Mouse (Mus musculus): ENCODE results near the gene Shroom1. TPM values are rescaled to one million over a fixed set of nuclear protein-coding genes. Genes with fewer than 3 reads are reported as not detected.
"Not testable (repeated sequence)": the region's sequence is repeated elsewhere in the genome, so short reads cannot be mapped to it uniquely, and the experiment has no call there.

The Shroom1 gene
- polyA plus RNA-seq (2015; fragmentation: Nextera tagmentation; extraction: Ambion mirVana) = 2.5 and 2.6 TPM in 2 replicates

GRCm38 (mm10) chr11:53456474-53457371 is at the start of gene Shroom1, which contains the start of gene Gm10447:
TSS of gene Shroom1 (plus strand) at chr11:53457205.
TSS of gene Gm10447 (minus strand) at chr11:53457110.
- H3K27me3 ChIP-seq = peaks cover 7% of the 10 kb centered on the region
- H3K4me2 ChIP-seq = peak within 1 kb of the TSS; percentile 95
- 3% methylated on average over 42 of the region's 42 CpGs for WGBS
- peaks cover 5% of the 10 kb centered on the region for H3K4me1 ChIP-seq (replicated peaks)
- peak within 1 kb of the TSS; percentile 68 for H3K9ac ChIP-seq
- peak within 1 kb of the TSS; percentile 63 for H3K4me3 ChIP-seq
- H3K27ac ChIP-seq = peak within 1 kb of the TSS; percentile 48; the same call in 1 of the 2 replicates
- no peaks in the 10 kb centered on the region for H3K36me3 ChIP-seq
- peak; percentile 79 for ATAC-seq (replicated peaks; ENCODE audit: insufficient number of reproducible peaks, insufficient read depth, low FRiP score, low read depth)
- H3K9me3 ChIP-seq (replicated peaks) = no peaks in the 10 kb centered on the region

- Histone ChIP-seq H3K9me3 (replicated peaks) (no peaks in the 10 kb centered on the region), H3K9ac (no peak overlapping the region), H3K4me2 (no peak overlapping the region), H3K36me3 (peaks cover 88% of the 10 kb centered on the region), H3K4me3 (no peak overlapping the region), H3K27ac (no peak overlapping the region), H3K27me3 (no peaks in the 10 kb centered on the region), H3K4me1 (replicated peaks) (no peaks in the 10 kb centered on the region)
- no peak for ATAC-seq (replicated peaks; ENCODE audit: insufficient number of reproducible peaks, insufficient read depth, low FRiP score, low read depth)
Measured at GRCm38 (mm10) chr11:53411738-53412137, 45.3 kb upstream of the Shroom1 start.

- no peak for ATAC-seq (replicated peaks; ENCODE audit: insufficient number of reproducible peaks, insufficient read depth, low FRiP score, low read depth)
- WGBS = 92% methylated on average over 4 of the region's 4 CpGs
- Histone ChIP-seq H3K36me3 (peaks cover 81% of the 10 kb centered on the region), H3K4me3 (no peak overlapping the region), H3K9me3 (replicated peaks) (no peaks in the 10 kb centered on the region), H3K4me1 (replicated peaks) (no peaks in the 10 kb centered on the region), H3K27me3 (no peaks in the 10 kb centered on the region), H3K4me2 (no peak overlapping the region), H3K27ac (no peak overlapping the region), H3K9ac (no peak overlapping the region)
Measured at GRCm38 (mm10) chr11:53413871-53414270, 43.1 kb upstream of the Shroom1 start.

- peaks cover 59% of the 10 kb centered on the region for H3K36me3 ChIP-seq
- ATAC-seq (replicated peaks; ENCODE audit: insufficient number of reproducible peaks, insufficient read depth, low FRiP score, low read depth) = no peak
- no peak overlapping the region for H3K9ac ChIP-seq
- H3K27me3 ChIP-seq = no peaks in the 10 kb centered on the region
- no peaks in the 10 kb centered on the region for H3K4me1 ChIP-seq (replicated peaks)
- H3K4me2 ChIP-seq = no peak overlapping the region
- no peak overlapping the region for H3K27ac ChIP-seq
- no peak overlapping the region for H3K4me3 ChIP-seq
- no peaks in the 10 kb centered on the region for H3K9me3 ChIP-seq (replicated peaks)
Measured at GRCm38 (mm10) chr11:53418048-53418447, 39.0 kb upstream of the Shroom1 start.

GRCm38 (mm10) chr11:53423036-53423435 is 34.0 kb upstream of the Shroom1 start, which contains the start of gene Leap2:
TSS of gene Leap2 (minus strand) at chr11:53423170.
- Histone ChIP-seq H3K27me3 (no peaks in the 10 kb centered on the region), H3K9me3 (replicated peaks) (no peaks in the 10 kb centered on the region), H3K4me1 (replicated peaks) (peaks cover 14% of the 10 kb centered on the region), H3K4me2 (no peak within 1 kb of the TSS), H3K4me3 (no peak within 1 kb of the TSS), H3K36me3 (peaks cover 28% of the 10 kb centered on the region), H3K9ac (no peak within 1 kb of the TSS), H3K27ac (no peak within 1 kb of the TSS)
- 61% methylated on average over 4 of the region's 4 CpGs for WGBS
- ATAC-seq (replicated peaks; ENCODE audit: insufficient number of reproducible peaks, insufficient read depth, low FRiP score, low read depth) = no peak

- no peak overlapping the region for H3K4me2 ChIP-seq
- 48% methylated on average over 2 of the region's 2 CpGs for WGBS
- H3K27me3 ChIP-seq = no peaks in the 10 kb centered on the region
- no peaks in the 10 kb centered on the region for H3K9me3 ChIP-seq (replicated peaks)
- H3K9ac ChIP-seq = no peak overlapping the region
- no peak for ATAC-seq (replicated peaks; ENCODE audit: insufficient number of reproducible peaks, insufficient read depth, low FRiP score, low read depth)
- peaks cover 25% of the 10 kb centered on the region for H3K36me3 ChIP-seq
- H3K4me1 ChIP-seq (replicated peaks) = peaks cover 21% of the 10 kb centered on the region
- 0 out of 2 replicates have a peak overlapping the region, but pooled peaks have one; percentile 13 for H3K27ac ChIP-seq
- H3K4me3 ChIP-seq = no peak overlapping the region
Measured at GRCm38 (mm10) chr11:53424826-53425225, 32.2 kb upstream of the Shroom1 start.

GRCm38 (mm10) chr11:53425251-53425650 is 31.8 kb upstream of the Shroom1 start:
- H3K4me3 ChIP-seq = no peak overlapping the region
- 0 out of 2 replicates have a peak overlapping the region, but pooled peaks have one; percentile 13 for H3K27ac ChIP-seq
- H3K9ac ChIP-seq = no peak overlapping the region
- no peaks in the 10 kb centered on the region for H3K27me3 ChIP-seq
- H3K4me2 ChIP-seq = no peak overlapping the region
- 42% methylated on average over 3 of the region's 3 CpGs for WGBS
- no peaks in the 10 kb centered on the region for H3K9me3 ChIP-seq (replicated peaks)
- H3K36me3 ChIP-seq = peaks cover 21% of the 10 kb centered on the region
- peaks cover 21% of the 10 kb centered on the region for H3K4me1 ChIP-seq (replicated peaks)
- ATAC-seq (replicated peaks; ENCODE audit: insufficient number of reproducible peaks, insufficient read depth, low FRiP score, low read depth) = no peak

GRCm38 (mm10) chr11:53425711-53426255 is 31.2 kb upstream of the Shroom1 start:
- peaks cover 21% of the 10 kb centered on the region for H3K4me1 ChIP-seq (replicated peaks)
- no peak overlapping the region for H3K9ac ChIP-seq
- 75% methylated on average over 6 of the region's 6 CpGs for WGBS
- no peak overlapping the region for H3K4me2 ChIP-seq
- peaks cover 19% of the 10 kb centered on the region for H3K36me3 ChIP-seq
- H3K4me3 ChIP-seq = no peak overlapping the region
- no peak for ATAC-seq (replicated peaks; ENCODE audit: insufficient number of reproducible peaks, insufficient read depth, low FRiP score, low read depth)
- H3K27me3 ChIP-seq = no peaks in the 10 kb centered on the region
- H3K9me3 ChIP-seq (replicated peaks) = no peaks in the 10 kb centered on the region
- H3K27ac ChIP-seq = no peak overlapping the region

- H3K9ac ChIP-seq; ATAC-seq (replicated peaks; ENCODE audit: insufficient number of reproducible peaks, insufficient read depth, low FRiP score, low read depth); H3K27ac ChIP-seq; H3K4me3 ChIP-seq; H3K27me3 ChIP-seq; H3K4me2 ChIP-seq; H3K9me3 ChIP-seq (replicated peaks): not testable (repeated sequence)
- Histone ChIP-seq H3K36me3 (peaks cover 15% of the 10 kb centered on the region), H3K4me1 (replicated peaks) (peaks cover 27% of the 10 kb centered on the region)
- 55% methylated on average over 3 of the region's 3 CpGs for WGBS
Measured at GRCm38 (mm10) chr11:53426914-53427313, 30.1 kb upstream of the Shroom1 start.

GRCm38 (mm10) chr11:53427993-53428715 is 28.9 kb upstream of the Shroom1 start:
- Histone ChIP-seq H3K9me3 (replicated peaks) (no peaks in the 10 kb centered on the region), H3K4me3 (no peak overlapping the region), H3K4me2 (no peak overlapping the region), H3K27me3 (no peaks in the 10 kb centered on the region), H3K4me1 (replicated peaks) (peaks cover 27% of the 10 kb centered on the region), H3K9ac (no peak overlapping the region), H3K36me3 (peaks cover 15% of the 10 kb centered on the region), H3K27ac (no peak overlapping the region)
- ATAC-seq (replicated peaks; ENCODE audit: insufficient number of reproducible peaks, insufficient read depth, low FRiP score, low read depth) = no peak
- 94% methylated on average over 3 of the region's 3 CpGs for WGBS

GRCm38 (mm10) chr11:53428716-53429057 is 28.3 kb upstream of the Shroom1 start:
- no peak overlapping the region for H3K9ac ChIP-seq
- no peak overlapping the region for H3K4me3 ChIP-seq
- no peak overlapping the region for H3K4me2 ChIP-seq
- no peaks in the 10 kb centered on the region for H3K9me3 ChIP-seq (replicated peaks)
- H3K4me1 ChIP-seq (replicated peaks) = peaks cover 27% of the 10 kb centered on the region
- H3K27ac ChIP-seq = no peak overlapping the region
- H3K36me3 ChIP-seq = peaks cover 15% of the 10 kb centered on the region
- no peak for ATAC-seq (replicated peaks; ENCODE audit: insufficient number of reproducible peaks, insufficient read depth, low FRiP score, low read depth)
- WGBS = 92% methylated on average over 5 of the region's 5 CpGs
- no peaks in the 10 kb centered on the region for H3K27me3 ChIP-seq
